Mouse (Mus musculus) bone marrow macrophage, adult 2 months (primary cell): Measurements from ENCODE around the gene Zbtb8os. TPM values are rescaled to one million over a fixed set of nuclear protein-coding genes. Genes with fewer than 3 reads are reported as not detected.

Experiments used
- H3K27ac ChIP-seq: 2 replicates; pipeline ENCODE4 v1.5.1; 2012; ENCODE audit warnings: low read depth, low read length; ENCODE audit not compliant: insufficient read depth
- H3K4me1 ChIP-seq: 2 replicates; pipeline ENCODE4 v1.6.1; 2012; ENCODE audit warnings: low read length; ENCODE audit not compliant: control insufficient read depth, insufficient read depth
- H3K4me3 ChIP-seq: 2 replicates; pipeline ENCODE4 v1.5.1; 2012; ENCODE audit warnings: mild to moderate bottlenecking, low read length, moderate library complexity; ENCODE audit not compliant: insufficient read depth
- CTCF ChIP-seq: IDR thresholded peaks from 2 replicates; pipeline ENCODE4 v1.5.1; 2012; ENCODE audit warnings: low read depth, mild to moderate bottlenecking, low read length, moderate library complexity
- POLR2A ChIP-seq: IDR thresholded peaks from 2 replicates; pipeline ENCODE4 v1.6.1; 2012; ENCODE audit warnings: mild to moderate bottlenecking, low read depth, low read length, borderline replicate concordance
- polyA plus RNA-seq: library from polyadenylated mRNA; stranded (reverse); fragments of >200 nt; gene quantifications from 2 replicates; pipeline ENCODE4 v1.2.4, GENCODE M21; 2012; ENCODE audit not compliant: missing spikeins, insufficient read depth, insufficient read length

The Zbtb8os gene
- polyA plus RNA-seq, 1 experiment: 76.9 TPM

DNA sequence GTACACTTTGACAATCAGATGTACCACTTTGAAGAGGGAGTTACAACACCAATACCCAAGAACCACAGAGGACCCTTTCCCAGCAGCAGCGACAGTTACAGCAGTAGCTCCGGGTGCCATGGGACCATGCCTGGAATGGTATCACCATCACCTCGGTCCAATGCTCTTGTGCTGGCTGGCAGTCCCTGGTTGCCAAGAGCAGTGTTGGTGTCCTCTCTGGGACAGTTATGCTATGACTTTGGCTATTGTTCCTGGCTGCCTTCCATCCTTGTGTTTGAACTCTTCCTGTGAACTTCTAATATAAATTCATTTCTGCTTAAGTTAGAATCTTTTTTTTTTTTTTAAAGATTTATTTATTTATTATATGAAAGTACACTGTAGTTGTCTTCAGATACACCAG, 48.1 kb downstream of the Zbtb8os start:
- peaks cover 2% of the 10 kb centered on the region; the same call in 1 of the 2 replicates for H3K4me1 ChIP-seq
- H3K4me3 ChIP-seq: no peak overlapping the region
- H3K27ac ChIP-seq: no peak overlapping the region
- no peak for TF ChIP-seq POLR2A
- TF ChIP-seq CTCF: no peak

DNA sequence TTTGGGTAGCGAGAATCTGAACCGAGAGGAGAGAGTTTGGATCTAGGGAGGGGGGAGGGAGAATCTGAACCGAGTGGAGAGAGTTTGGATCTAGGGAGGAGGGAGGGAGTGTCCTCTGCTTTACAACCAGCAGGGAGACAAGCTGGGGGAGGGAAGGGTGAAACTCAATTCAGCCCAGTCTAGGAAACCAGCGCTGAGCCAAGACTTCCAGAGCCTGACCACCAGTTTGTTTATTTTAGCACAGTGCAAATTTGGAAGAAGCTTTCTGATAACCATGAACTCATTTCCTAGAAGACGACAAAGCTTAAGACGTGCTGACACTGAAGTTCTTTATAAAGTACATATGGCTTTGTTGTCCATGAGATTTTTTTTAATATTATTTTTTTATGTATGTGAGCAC, 48.9 kb downstream of the Zbtb8os start:
- H3K27ac ChIP-seq: no peak overlapping the region

GRCm38 (mm10) chr4:129385685-129386084, 50.2 kb downstream of the Zbtb8os start:
- TF ChIP-seq POLR2A (no peak), CTCF (no peak)
- no peak overlapping the region for H3K4me3 ChIP-seq
- H3K4me1 ChIP-seq: peaks cover 2% of the 10 kb centered on the region; the same call in 1 of the 2 replicates
- H3K27ac ChIP-seq: no peak overlapping the region

More for the DNA sequence above, 48.9 kb downstream of the Zbtb8os start:
- Histone ChIP-seq H3K4me3 (no peak overlapping the region), H3K4me1 (peaks cover 2% of the 10 kb centered on the region; the same call in 1 of the 2 replicates)
- TF ChIP-seq POLR2A: no peak
- TF ChIP-seq CTCF: no peak

- H3K4me3 ChIP-seq: no peak overlapping the region
- no peak overlapping the region for H3K27ac ChIP-seq
- H3K4me1 ChIP-seq: peaks cover 2% of the 10 kb centered on the region; the same call in 1 of the 2 replicates
- TF ChIP-seq CTCF: no peak
- TF ChIP-seq POLR2A: no peak
Observed at GRCm38 (mm10) chr4:129386269-129386946, 50.9 kb downstream of the Zbtb8os start.

DNA sequence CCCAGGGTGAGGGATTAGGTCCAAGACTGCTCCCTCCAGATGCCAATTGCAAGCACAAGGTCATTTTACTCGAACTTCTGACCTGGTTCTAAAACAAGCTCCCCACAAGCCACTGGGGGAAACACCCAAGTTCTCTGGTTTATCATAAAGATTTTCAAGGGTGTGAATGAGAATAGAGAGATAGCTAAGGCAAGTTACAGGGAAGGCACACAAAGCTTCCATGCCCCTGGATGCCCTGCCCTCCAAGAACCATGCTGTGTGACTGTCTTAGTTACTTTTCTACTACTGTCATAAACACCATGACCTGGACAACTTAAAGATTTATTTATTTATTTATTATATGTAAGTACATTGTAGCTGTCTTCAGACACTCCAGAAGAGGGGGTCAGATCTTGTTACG, 51.5 kb downstream of the Zbtb8os start:
- TF ChIP-seq POLR2A (no peak), CTCF (no peak)
- Histone ChIP-seq H3K27ac (no peak overlapping the region), H3K4me3 (no peak overlapping the region), H3K4me1 (peaks cover 2% of the 10 kb centered on the region; the same call in 1 of the 2 replicates)

DNA sequence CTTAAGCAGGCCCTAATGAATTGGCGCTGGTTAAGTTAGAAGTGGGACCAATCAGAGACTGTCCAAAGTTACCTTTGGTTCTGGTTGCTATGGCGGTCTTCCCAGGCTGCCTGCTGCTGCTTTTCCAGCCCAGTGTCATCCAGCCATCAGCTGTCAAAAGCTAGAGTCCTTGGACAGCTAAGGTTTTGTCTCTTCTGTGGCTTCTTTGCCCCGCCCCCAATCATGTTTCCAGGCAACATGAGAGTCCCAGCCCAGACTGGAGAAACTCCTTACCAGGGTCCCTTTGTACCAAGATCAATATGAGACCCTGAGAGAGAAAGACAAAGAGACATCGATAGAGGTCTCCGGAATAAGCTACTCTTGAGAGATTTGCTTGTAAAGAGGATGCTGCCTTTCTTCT, 52.9 kb downstream of the Zbtb8os start:
- no peak overlapping the region for H3K27ac ChIP-seq
- peaks cover 2% of the 10 kb centered on the region; the same call in 1 of the 2 replicates for H3K4me1 ChIP-seq
- H3K4me3 ChIP-seq: no peak overlapping the region
- no peak for TF ChIP-seq POLR2A
- TF ChIP-seq CTCF: no peak

GRCm38 (mm10) chr4:129390216-129390743, 54.8 kb downstream of the Zbtb8os start:
- Histone ChIP-seq H3K4me1 (peaks cover 2% of the 10 kb centered on the region; the same call in 1 of the 2 replicates), H3K27ac (no peak overlapping the region), H3K4me3 (no peak overlapping the region)
- TF ChIP-seq CTCF (no peak), POLR2A (no peak)

DNA sequence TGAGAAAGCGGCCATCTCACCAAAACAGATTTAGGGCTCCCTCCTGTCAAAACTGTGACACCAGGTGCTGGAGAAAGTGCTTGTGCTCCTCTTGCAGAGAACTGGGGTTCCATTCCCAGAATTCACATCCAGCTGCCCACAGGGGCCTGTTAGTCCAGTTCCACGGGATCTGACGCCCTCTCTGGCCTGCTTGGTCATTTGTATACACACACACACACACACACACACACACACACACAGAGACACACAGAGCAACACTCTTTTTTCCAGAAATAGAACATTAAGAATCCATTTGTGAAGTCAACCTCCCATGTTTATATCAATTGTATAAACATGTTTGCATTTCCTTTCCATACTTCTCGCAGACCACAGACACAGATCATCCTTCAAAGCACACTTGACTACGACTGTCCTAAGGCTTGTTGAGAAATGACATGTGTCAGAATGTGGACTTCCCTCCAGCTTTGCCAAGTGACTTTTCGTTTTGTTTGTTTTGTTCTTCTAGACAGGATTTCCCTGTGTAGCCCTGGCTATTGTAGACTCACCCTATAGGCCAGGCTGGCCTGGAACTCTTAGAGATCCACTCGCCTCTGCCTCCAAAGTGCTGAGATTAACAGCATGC, 55.6 kb downstream of the Zbtb8os start:
- TF ChIP-seq POLR2A (no peak), CTCF (no peak)

GRCm38 (mm10) chr4:129394089-129394870, 58.8 kb downstream of the Zbtb8os start:
- no peak overlapping the region for H3K4me3 ChIP-seq
- no peaks in the 10 kb centered on the region for H3K4me1 ChIP-seq
- TF ChIP-seq CTCF: no peak
- no peak for TF ChIP-seq POLR2A
- no peak overlapping the region for H3K27ac ChIP-seq

More for the DNA sequence above, 55.6 kb downstream of the Zbtb8os start:
- Histone ChIP-seq H3K4me1 (no peaks in the 10 kb centered on the region), H3K4me3 (no peak overlapping the region), H3K27ac (no peak overlapping the region)
